Mouse (Mus musculus) embryonic facial prominence, embryonic 10.5 days (tissue): Measurements from ENCODE around the gene Drd4. TPM values are rescaled to one million over a fixed set of nuclear protein-coding genes. Genes with fewer than 3 reads are reported as not detected.
A peak's percentile ranks its signal among the peaks of the same experiment; 100 is the strongest.

Experiments
- DNase-seq: peaks from one replicate; pipeline ENCODE4 v3.0.0-alpha.2; 2017; ENCODE audit warnings: low spot score
- H3K27ac ChIP-seq: fragments of 300-500 bp; sonication (generic); replicated peaks from 2 replicates; pipeline ENCODE4 v1.5.1; 2016; ENCODE audit warnings: mild to moderate bottlenecking
- H3K27me3 ChIP-seq: fragments of 300-500 bp; sonication (generic); replicated peaks from 2 replicates; pipeline ENCODE4 v1.6.1; 2016; ENCODE audit warnings: low read depth, mild to moderate bottlenecking; ENCODE audit not compliant: poor library complexity, severe bottlenecking
- H3K36me3 ChIP-seq: fragments of 300-500 bp; sonication (generic); replicated peaks from 2 replicates; pipeline ENCODE4 v1.6.1; 2016; ENCODE audit warnings: mild to moderate bottlenecking, moderate library complexity
- H3K4me1 ChIP-seq: fragments of 300-500 bp; sonication (generic); 2 replicates; pipeline ENCODE4 v1.6.1; 2016
- H3K4me3 ChIP-seq: fragments of 300-500 bp; sonication (generic); 2 replicates; pipeline ENCODE4 v1.5.1; 2016; ENCODE audit warnings: mild to moderate bottlenecking, moderate library complexity
- H3K9me3 ChIP-seq: fragments of 300-500 bp; sonication (generic); 2 replicates; pipeline ENCODE4 v1.6.1; 2016; ENCODE audit warnings: mild to moderate bottlenecking
- WGBS: fragments of 180-500 bp; shearing (Covaris S2); methylation state at CpG from one replicate; pipeline ENCODE4 v1.1.7; 2016; 5-methylcytosine and 5-hydroxymethylcytosine counted together
- polyA plus RNA-seq: library from polyadenylated mRNA; unstranded; fragments of >200 nt; fragmentation: Nextera tagmentation; extraction: Ambion mirVana; gene quantifications from 2 replicates; pipeline ENCODE4 v1.2.1, GENCODE M21; 2016

The Drd4 gene
- polyA plus RNA-seq, 1 experiment from 2014 or later = 0.86 TPM

- peaks cover 7% of the 10 kb centered on the region for H3K4me1 ChIP-seq
- H3K9me3 ChIP-seq = no peaks in the 10 kb centered on the region
- no peak overlapping the region for H3K4me3 ChIP-seq
- peaks cover 84% of the 10 kb centered on the region for H3K36me3 ChIP-seq
- no peak overlapping the region for H3K27ac ChIP-seq
- no peak for DNase-seq
- WGBS = 92% methylated on average over 8 of the region's 8 CpGs
- H3K27me3 ChIP-seq = peaks cover 25% of the 10 kb centered on the region
Measured at GRCm38 (mm10) chr7:141299175-141299574, 7.4 kb downstream of the Drd4 start.

- H3K36me3 ChIP-seq = peaks cover 98% of the 10 kb centered on the region
- no peak for DNase-seq
- WGBS = 94% methylated on average over 9 of the region's 9 CpGs
Measured at GRCm38 (mm10) chr7:141301386-141301785, 9.6 kb downstream of the Drd4 start.

GRCm38 (mm10) chr7:141302702-141303268, 11.0 kb downstream of the Drd4 start:
- no peaks in the 10 kb centered on the region for H3K27me3 ChIP-seq
- no peak for DNase-seq
- H3K36me3 ChIP-seq = peaks cover 98% of the 10 kb centered on the region
- H3K27ac ChIP-seq = no peak overlapping the region
- no peaks in the 10 kb centered on the region for H3K9me3 ChIP-seq
- 81% methylated on average over 1 of the region's 1 CpGs for WGBS
- H3K4me3 ChIP-seq = no peak overlapping the region
- no peaks in the 10 kb centered on the region for H3K4me1 ChIP-seq

More at GRCm38 (mm10) chr7:141301386-141301785, 9.6 kb downstream of the Drd4 start:
- peaks cover 3% of the 10 kb centered on the region for H3K27me3 ChIP-seq
- H3K4me3 ChIP-seq = no peak overlapping the region
- no peaks in the 10 kb centered on the region for H3K9me3 ChIP-seq
- H3K4me1 ChIP-seq = no peaks in the 10 kb centered on the region
- no peak overlapping the region for H3K27ac ChIP-seq

DNA sequence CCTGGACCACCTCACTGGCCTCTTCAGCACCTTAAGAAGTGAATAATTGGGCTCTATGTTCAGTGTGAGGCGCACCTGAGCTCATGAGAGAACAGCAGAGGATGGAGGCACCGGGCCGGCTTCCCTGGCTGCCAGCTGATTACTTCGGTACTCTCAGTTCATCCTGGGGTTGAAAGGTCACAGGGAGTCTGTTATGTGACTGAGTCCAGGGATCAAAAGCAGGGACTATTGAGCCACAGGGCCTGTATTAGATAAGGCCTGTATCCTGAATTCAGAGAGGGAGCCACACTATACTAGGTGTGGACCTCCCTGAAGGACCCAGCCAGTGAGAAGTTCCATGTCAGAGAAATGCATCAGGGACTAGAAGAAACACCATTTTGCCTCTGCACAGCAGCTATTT, 12.7 kb downstream of the Drd4 start:
- Histone ChIP-seq H3K27ac (no peak overlapping the region), H3K4me1 (no peaks in the 10 kb centered on the region), H3K4me3 (no peak overlapping the region), H3K36me3 (peaks cover 100% of the 10 kb centered on the region), H3K27me3 (no peaks in the 10 kb centered on the region), H3K9me3 (no peaks in the 10 kb centered on the region)
- 91% methylated on average over 4 of the region's 4 CpGs for WGBS
- no peak for DNase-seq

DNA sequence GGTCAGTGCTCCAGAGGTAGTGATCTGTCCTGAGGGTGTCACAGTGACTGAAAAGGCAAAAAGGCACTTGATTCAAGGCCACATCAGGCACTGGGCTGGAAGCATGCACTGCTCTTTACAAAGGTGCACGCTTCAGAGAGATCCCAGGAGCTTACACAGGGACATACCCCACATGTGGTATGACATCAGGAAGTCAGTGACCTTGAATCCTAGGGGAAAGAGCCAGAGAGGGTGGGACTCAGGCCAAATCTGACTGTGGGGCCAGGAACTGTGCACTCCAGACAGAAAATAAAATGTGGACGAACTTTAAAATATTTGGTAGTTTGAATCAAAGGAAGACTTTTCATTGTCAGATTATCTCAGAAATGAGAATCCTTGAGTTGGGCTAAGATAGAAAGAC, 22.6 kb downstream of the Drd4 start:
- Histone ChIP-seq H3K4me1 (no peaks in the 10 kb centered on the region), H3K9me3 (no peaks in the 10 kb centered on the region), H3K27me3 (no peaks in the 10 kb centered on the region), H3K36me3 (peaks cover 100% of the 10 kb centered on the region), H3K4me3 (no peak overlapping the region), H3K27ac (no peak overlapping the region)
- WGBS = 94% methylated on average over 2 of the region's 2 CpGs
- no peak for DNase-seq

- no peak for DNase-seq
- H3K27me3 ChIP-seq = no peaks in the 10 kb centered on the region
- H3K4me3 ChIP-seq = no peak overlapping the region
- peaks cover 100% of the 10 kb centered on the region for H3K36me3 ChIP-seq
- no peaks in the 10 kb centered on the region for H3K4me1 ChIP-seq
- 91% methylated on average over 8 of the region's 8 CpGs for WGBS
- no peak overlapping the region for H3K27ac ChIP-seq
- H3K9me3 ChIP-seq = no peaks in the 10 kb centered on the region
Measured at GRCm38 (mm10) chr7:141315076-141315475, 23.3 kb downstream of the Drd4 start.

GRCm38 (mm10) chr7:141315974-141316373, 24.2 kb downstream of the Drd4 start:
- Histone ChIP-seq H3K4me1 (no peaks in the 10 kb centered on the region), H3K9me3 (no peaks in the 10 kb centered on the region), H3K36me3 (peaks cover 100% of the 10 kb centered on the region), H3K4me3 (no peak overlapping the region), H3K27me3 (no peaks in the 10 kb centered on the region), H3K27ac (no peak overlapping the region)
- DNase-seq = no peak
- 78% methylated on average over 5 of the region's 5 CpGs for WGBS

DNA sequence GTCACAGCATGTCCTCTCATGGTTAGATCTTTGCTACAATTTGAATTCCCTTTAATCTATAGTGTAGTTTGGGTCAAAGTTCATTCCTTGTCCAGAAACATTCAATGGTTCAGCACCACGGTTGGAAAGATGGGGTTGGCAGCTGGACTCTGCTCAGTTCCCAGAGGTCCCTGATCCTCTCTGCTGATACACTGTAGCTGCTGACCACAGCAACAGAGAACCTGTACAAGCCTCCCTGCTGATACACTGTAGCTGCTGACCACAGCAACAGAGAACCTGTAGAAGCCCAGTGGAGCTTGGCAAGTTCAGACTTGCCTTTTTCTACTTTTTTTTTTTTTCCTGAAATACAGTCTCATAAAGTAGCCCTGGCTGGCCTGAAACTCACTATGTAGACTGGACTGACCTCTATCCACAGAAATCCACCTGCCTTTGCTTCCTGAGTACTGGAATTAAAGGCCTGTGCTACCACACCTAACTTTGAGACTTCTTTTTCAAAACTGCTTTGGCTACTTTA, 25.9 kb downstream of the Drd4 start:
- 87% methylated on average over 1 of the region's 1 CpGs for WGBS
- no peak for DNase-seq
- H3K27ac ChIP-seq = no peak overlapping the region
- no peaks in the 10 kb centered on the region for H3K27me3 ChIP-seq
- H3K36me3 ChIP-seq = peaks cover 100% of the 10 kb centered on the region
- no peaks in the 10 kb centered on the region for H3K4me1 ChIP-seq
- H3K4me3 ChIP-seq = no peak overlapping the region
- no peaks in the 10 kb centered on the region for H3K9me3 ChIP-seq

GRCm38 (mm10) chr7:141319446-141319845, 27.6 kb downstream of the Drd4 start:
- no peak overlapping the region for H3K27ac ChIP-seq
- no peaks in the 10 kb centered on the region for H3K9me3 ChIP-seq
- 82% methylated on average over 2 of the region's 2 CpGs for WGBS
- no peaks in the 10 kb centered on the region for H3K4me1 ChIP-seq
- no peak overlapping the region for H3K4me3 ChIP-seq
- no peaks in the 10 kb centered on the region for H3K27me3 ChIP-seq
- H3K36me3 ChIP-seq = peaks cover 100% of the 10 kb centered on the region
- no peak for DNase-seq

DNA sequence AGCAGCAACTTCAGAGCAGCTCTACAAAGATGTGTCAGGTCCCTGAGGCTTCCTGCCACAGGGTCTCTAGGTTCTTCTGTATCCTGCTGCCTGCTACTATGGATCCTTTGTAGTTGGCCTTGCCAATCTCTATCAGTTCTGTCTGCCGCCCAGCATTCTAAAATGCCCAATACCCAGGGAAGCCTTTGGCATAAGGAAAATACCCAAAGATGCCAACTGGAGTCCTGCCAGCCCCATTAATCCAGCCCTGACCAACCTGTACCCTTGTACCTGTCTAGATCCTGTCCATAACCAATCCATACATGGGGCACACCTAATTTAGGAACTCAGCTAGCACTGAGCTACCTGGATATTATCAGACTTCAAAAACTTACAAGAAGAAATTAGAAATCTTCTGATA, 32.9 kb downstream of the Drd4 start:
- no peak overlapping the region for H3K4me3 ChIP-seq
- no peak for DNase-seq
- H3K27me3 ChIP-seq = no peaks in the 10 kb centered on the region
- H3K36me3 ChIP-seq = peaks cover 54% of the 10 kb centered on the region
- peaks cover 33% of the 10 kb centered on the region for H3K4me1 ChIP-seq
- no peaks in the 10 kb centered on the region for H3K9me3 ChIP-seq
- 96% methylated on average over 1 of the region's 1 CpGs for WGBS
- H3K27ac ChIP-seq = no peak overlapping the region

DNA sequence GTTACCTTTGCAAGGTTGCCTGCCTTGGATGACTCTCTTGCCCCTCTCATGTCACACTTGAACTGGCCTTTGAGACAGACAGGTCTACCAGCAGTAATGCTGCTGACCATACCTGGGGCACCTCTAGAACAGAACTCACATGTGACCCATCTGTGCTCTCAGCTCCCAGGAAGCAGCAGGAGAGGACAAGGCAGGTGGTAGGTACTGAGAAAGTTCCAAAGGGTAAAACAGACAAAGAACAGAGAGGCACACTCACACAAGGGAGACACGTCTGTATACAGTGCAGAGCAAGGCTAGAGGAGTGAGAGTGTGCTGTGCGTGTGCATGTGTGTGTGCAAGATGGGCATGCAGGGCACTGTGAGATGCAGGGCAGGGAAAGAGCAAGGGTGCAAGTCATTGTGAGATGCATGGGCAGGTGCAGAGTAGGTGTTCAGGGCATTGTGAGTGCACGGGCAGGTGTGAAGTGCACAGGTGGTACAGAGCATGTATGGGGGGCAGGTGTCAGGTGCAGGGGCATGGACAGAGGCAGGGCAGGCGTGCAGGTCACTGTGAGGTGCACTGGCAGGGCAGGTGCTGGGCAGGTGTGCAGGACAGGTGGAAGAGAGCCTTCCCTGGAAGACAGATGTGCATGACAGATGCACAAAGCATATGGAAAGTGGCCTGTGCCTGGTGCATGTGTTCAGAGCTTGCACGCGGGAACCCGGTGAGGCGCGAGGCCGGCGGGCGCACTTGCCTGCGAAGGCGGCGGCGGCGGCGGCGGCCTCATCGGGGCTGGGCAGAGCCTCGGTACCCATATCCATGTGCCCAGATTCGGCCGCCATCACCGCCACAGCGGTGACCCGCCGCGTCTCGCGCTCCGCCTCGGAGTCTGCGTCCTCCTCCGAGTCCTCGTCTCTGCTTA, 35.0 kb downstream of the Drd4 start:
- peak overlapping the region; percentile 77 for H3K4me3 ChIP-seq
- peak overlapping the region; percentile 98 for H3K27ac ChIP-seq
- no peaks in the 10 kb centered on the region for H3K9me3 ChIP-seq
- DNase-seq = no peak
- peaks cover 34% of the 10 kb centered on the region for H3K36me3 ChIP-seq
- no peaks in the 10 kb centered on the region for H3K27me3 ChIP-seq
- peaks cover 33% of the 10 kb centered on the region for H3K4me1 ChIP-seq
- WGBS = 7% methylated on average over 35 of the region's 35 CpGs

DNA sequence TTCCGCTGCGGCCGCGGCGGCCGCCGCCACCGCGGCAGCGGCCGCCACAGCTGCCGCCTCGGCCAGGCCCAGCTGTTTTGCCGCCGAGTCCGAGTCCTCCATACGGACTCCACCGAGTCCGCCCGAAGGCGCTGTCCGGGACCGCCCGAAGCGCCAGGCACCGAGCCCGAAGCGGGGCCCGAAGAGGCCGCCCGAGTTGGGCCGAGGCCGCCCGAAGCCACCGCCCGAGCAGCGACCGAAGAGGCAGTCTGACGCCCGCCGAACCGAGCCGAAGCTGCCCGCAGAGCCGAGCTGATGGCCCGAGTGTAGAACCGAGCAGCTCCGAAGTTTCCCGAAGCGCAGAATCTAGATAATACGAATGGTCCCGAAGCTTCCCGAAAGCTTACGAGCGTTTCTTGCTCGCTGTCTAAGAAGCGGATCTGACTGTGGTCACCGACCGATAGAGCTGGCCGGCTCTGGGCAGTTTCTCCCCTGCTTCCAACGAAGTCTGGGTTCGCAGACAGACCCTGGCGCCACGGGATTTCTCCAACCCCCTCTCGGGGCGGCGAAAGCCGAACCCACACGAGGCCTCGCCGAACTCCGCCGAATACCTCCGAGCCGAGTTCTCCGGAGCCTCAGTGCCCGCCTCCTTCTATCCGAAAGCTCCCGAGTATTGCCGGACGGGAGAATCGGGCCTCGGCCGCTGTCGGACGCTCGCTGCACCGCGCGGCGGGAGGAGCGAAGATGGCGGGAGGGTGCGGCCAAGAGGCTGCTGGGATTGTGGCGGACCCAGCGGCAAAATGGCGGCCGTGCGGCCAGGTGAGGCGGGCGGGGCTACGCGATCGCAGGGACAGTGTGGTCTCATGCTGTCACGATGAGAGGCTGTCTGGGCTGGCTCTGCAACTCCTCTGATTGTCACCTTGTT, 35.9 kb downstream of the Drd4 start, which contains the start of the genes Deaf1 and Tmem80:
Gene Deaf1 (minus strand): TSS at position 222 of the 904 bp plus-strand sequence.
Gene Tmem80 (plus strand): TSS at position 271 of the 904 bp plus-strand sequence.
- DNase-seq = peak; percentile 98
- H3K4me1 ChIP-seq = peaks cover 33% of the 10 kb centered on the region
- H3K27ac ChIP-seq = peak within 1 kb of the TSS; percentile 98
- H3K27me3 ChIP-seq = no peaks in the 10 kb centered on the region
- peak within 1 kb of the TSS; percentile 77 for H3K4me3 ChIP-seq
- peaks cover 34% of the 10 kb centered on the region for H3K36me3 ChIP-seq
- under 1% methylated on average over 105 of the region's 105 CpGs for WGBS
- H3K9me3 ChIP-seq = no peaks in the 10 kb centered on the region
